9 mouse cellular contexts compared by ENCODE assay signal in the genomic region with DNA sequence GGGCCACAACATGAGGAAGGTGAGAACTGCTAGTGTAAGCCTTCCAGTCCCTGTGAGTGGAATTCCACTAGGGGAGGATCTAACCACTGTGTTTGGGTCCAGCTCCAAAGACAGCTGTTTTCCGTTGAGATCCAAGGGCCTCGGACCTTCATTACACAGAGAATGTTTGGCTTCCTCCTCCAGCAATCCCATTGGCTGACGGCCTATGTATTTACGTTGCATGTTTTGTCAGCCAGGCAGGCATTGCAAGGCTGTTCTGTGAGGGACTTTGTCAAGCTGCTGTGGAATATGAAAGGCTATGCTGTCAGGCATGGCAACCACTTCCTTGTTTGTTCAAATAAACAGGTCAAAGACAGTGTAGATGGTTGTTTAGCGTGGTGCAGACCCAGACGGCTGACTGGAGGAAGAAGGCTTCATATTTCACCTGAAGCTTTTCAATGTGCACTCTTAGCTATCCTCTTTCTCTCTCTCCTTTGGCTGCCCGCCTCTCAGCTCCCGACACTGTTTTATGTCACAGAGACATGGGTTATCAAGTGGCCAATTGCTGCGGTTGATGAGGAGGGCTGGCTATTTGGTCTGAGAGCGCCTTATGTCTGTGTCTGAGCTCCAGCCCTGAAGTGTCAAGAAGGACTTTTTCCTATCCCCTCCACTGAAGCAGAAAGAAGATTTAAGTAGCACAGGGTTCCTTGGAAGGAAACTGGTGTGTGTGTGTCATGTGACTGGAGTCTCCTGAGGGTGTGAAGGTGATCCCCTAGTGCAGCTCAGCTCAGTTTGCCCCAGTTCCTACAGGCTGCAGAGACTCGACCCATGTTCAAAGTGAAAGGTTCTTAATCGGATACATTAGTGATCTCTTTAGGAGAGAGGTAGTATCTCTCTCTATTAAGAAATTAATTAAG. TPM values are rescaled to one million over a fixed set of nuclear protein-coding genes. Genes with fewer than 3 reads are reported as not detected.
DNase-seq lines count a peak whose midpoint lies in the region; ATAC-seq and TF ChIP-seq lines count a peak whose summit lies in the region.
"Had no signal": no experiment of that assay in that cellular context is flagged by ENCODE, and none has a peak within 500 bp of the region (broad histone marks: within the 10 kb centered on the region; RNA-seq: fewer than 3 reads in every experiment).

No protein-coding gene starts in this region.

- peak; percentile 48 for DNase-seq in embryo, embryonic 10 days (ENCODE audit: low spot score)
- DNase-seq in embryonic facial prominence, embryonic 10.5 days (ENCODE audit: low spot score), result peak; percentile 24
- DNase-seq in kidney, adult 8-10 months, result peak; percentile 31 to 50
- no peak for DNase-seq in liver, postnatal 0 days
- DNase-seq in gastrocnemius, postnatal 10 days, result no peak
- DNase-seq in urinary bladder, adult 18-20 months (ENCODE audit: low spot score in 2 of 2), result no peak
- no peak for DNase-seq in left cerebral cortex, adult 11 months (ENCODE audit: low spot score)
- DNase-seq: spleen, adult 18-20 months had no signal

- H3K36me3 ChIP-seq in embryonic facial prominence, embryonic 10.5 days (replicated peaks), result no peaks in the 10 kb centered on the region
- H3K36me3 ChIP-seq in liver, postnatal 0 days (replicated peaks; ENCODE audit: insufficient read depth, low read length), result no peaks in the 10 kb centered on the region

- WGBS in embryonic facial prominence, embryonic 10.5 days, result 60% methylated on average over 12 of the region's 12 CpGs
- WGBS in liver, postnatal 0 days (ENCODE audit: insufficient replicate concordance), result 54% methylated on average over 12 of the region's 12 CpGs

- no peaks in the 10 kb centered on the region for H3K27me3 ChIP-seq in embryonic facial prominence, embryonic 10.5 days (replicated peaks; ENCODE audit: low read depth, poor library complexity, severe bottlenecking)
- no peaks in the 10 kb centered on the region for H3K27me3 ChIP-seq in liver, postnatal 0 days (ENCODE audit: insufficient read depth, low read length)

- peak; percentile 41 for TF ChIP-seq CTCF in liver, postnatal 0 days (IDR thresholded peaks at IDR 0.05; ENCODE audit: low read depth)

- ATAC-seq in liver, postnatal 0 days, result peak; percentile 21; the same call in 1 of the 2 replicates

- H3K27ac ChIP-seq in embryonic facial prominence, embryonic 10.5 days (replicated peaks), result no peak overlapping the region
- H3K27ac ChIP-seq in liver, postnatal 0 days (ENCODE audit: low read depth), result no peak overlapping the region

- no peaks in the 10 kb centered on the region for H3K9me3 ChIP-seq in embryonic facial prominence, embryonic 10.5 days
- H3K9me3 ChIP-seq in liver, postnatal 0 days (ENCODE audit: low read length), result no peaks in the 10 kb centered on the region

- H3K4me3 ChIP-seq in embryonic facial prominence, embryonic 10.5 days, result no peak overlapping the region
- H3K4me3 ChIP-seq in liver, postnatal 0 days (ENCODE audit: low read depth, low read length), result no peak overlapping the region

- H3K9ac ChIP-seq in liver, postnatal 0 days (replicated peaks), result no peak overlapping the region

- H3K4me1 ChIP-seq in embryonic facial prominence, embryonic 10.5 days, result peaks cover 9% of the 10 kb centered on the region; the same call in 1 of the 2 replicates
- peaks cover 12% of the 10 kb centered on the region; the same call in 1 of the 2 replicates for H3K4me1 ChIP-seq in liver, postnatal 0 days (ENCODE audit: insufficient read depth)

- H3K4me2 ChIP-seq in liver, postnatal 0 days (ENCODE audit: low read depth, low read length), result no peak overlapping the region

- TF ChIP-seq EP300 in liver, postnatal 0 days (IDR thresholded peaks at IDR 0.05; ENCODE audit: low read depth), result no peak

RNA-seq across cellular contexts. Expression of a gene that starts 13.8 kb away (rescaled TPM):
- polyA plus RNA-seq in embryonic facial prominence, embryonic 10.5 days (2016; fragmentation: Nextera tagmentation; extraction: Ambion mirVana), result 0.22 and 0.34 TPM in 2 replicates
- 6.4 and 6.6 TPM in 2 replicates for polyA plus RNA-seq in liver, postnatal 0 days (2015; fragmentation: Nextera tagmentation; extraction: Ambion mirVana)
- under 1 TPM; 0.41 to 0.59 TPM for total RNA-seq in gastrocnemius, postnatal 10 days (2021)
- total RNA-seq: MEL had no signal

Comparison
In these comparisons a context has a peak if more than half of its experiments do, and no peak if none do; other contexts are left out.
1. DNase-seq: peak in embryo, embryonic 10 days (single experiment), embryonic facial prominence, embryonic 10.5 days (single experiment) and kidney, adult 8-10 months (2 of 2); none in liver, postnatal 0 days (single experiment), gastrocnemius, postnatal 10 days (single experiment), urinary bladder, adult 18-20 months (0 of 2) and left cerebral cortex, adult 11 months (single experiment).